Mouse (Mus musculus): Measurements from ENCODE around the gene Siah1b.

GRCm38 (mm10) chrX:164032526-164032925, 43.8 kb downstream of the Siah1b start:
- no peak for TF ChIP-seq CTCF (IDR thresholded peaks at IDR 0.05; ENCODE audit: low read depth, low read length)
- TF ChIP-seq GATA2 (IDR thresholded peaks at IDR 0.05; ENCODE audit: borderline replicate concordance, low read depth, low read length), result no peak
- TF ChIP-seq GATA1 (IDR thresholded peaks at IDR 0.05; ENCODE audit: borderline replicate concordance, low read length), result no peak
- no peak for TF ChIP-seq TAL1 (conservative IDR thresholded peaks at IDR 0.05; ENCODE audit: low read depth, low read length)
- TF ChIP-seq POLR2AphosphoS5 (IDR thresholded peaks at IDR 0.05; ENCODE audit: insufficient replicate concordance, low read depth, low read length), result no peak
